Mouse (Mus musculus) cerebral cortex, adult 2 months (tissue): Measurements from ENCODE around the gene Ube2d3.

Experiments used
- WGBS: fragments of 180-500 bp; shearing (Covaris S2); methylation state at CpG from one replicate; pipeline ENCODE4 v1.1.7; 2018; 5-methylcytosine and 5-hydroxymethylcytosine counted together

Ube2d3 gene

GRCm38 (mm10) chr3:135498891-135499290 lies 60.9 kb downstream of the Ube2d3 start:
- 82% methylated on average over 5 of the region's 5 CpGs for WGBS

DNA sequence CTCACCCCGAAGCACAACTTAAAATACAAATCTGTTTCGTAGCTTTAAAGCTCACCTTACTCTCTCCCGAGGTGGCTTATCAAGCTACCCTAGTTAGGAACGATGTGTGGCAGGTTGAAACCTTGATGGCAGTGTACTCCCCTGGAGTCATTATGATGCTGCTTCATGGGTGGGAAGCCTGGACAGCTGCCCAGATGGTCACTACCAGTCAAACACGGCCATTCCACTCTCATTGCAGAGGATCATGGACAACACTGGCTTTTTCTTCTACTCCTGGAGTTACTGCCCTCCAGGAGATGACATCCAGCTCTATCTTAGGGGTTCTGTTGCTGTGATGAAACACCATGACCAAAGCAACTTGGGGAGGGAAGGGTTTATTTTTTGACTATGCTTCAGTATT lies 65.2 kb downstream of the Ube2d3 start:
- WGBS, result 79% methylated on average over 5 of the region's 5 CpGs

DNA sequence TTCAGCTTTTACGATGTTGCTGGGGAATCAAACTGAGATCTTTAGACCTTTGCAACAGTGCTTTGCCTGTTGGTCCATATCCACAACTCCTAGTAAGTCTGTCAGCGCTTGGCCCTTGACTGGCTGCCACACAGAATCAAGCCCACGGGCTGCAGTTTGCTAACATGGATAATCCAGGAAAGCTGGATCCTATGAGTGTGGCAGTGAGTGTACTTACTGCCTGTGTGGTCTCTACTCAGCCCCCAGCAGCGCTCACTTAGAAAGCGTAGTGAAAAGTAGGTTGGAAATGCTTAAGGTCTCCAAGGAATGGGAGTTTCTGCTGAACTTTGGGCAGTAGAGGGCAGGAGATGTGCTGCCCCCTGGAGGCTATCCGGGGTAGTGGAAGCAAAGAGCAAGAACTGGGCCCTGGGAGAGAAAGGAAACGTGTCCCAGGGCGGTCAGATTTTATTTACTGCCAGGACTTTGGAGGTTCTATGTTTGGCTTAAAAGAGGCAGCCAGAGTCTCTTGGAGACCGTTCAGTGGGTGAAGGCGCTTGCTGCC lies 67.5 kb downstream of the Ube2d3 start:
- WGBS, result 61% methylated on average over 10 of the region's 10 CpGs

DNA sequence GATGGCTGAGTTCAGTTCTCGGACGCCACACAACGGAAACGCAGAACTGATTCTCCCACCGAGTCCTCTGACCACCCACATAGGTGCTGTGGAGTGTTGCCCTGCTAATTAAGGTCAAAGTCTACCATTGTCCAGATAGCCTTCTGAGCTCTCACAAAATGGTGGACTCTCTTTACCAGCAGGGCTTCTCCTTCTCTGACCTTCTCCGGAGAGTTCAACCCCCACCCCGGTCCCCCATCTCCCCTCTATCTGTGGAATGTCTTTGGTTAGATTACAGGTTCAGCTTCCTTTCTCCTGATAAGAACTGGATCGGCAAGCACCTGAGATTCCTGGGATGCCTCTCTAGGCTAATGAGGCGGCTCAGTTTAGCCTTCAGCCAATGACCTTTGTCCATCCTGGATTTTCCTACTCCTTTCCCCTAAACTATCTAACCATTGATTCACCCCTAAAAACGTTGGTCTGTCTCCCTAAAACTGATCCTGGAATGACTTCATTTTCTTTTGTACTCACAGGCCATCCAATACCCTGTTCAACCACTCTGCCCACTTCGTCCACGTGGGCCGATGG lies 68.0 kb downstream of the Ube2d3 start:
- WGBS, result 90% methylated on average over 13 of the region's 13 CpGs

GRCm38 (mm10) chr3:135507506-135507905 lies 69.6 kb downstream of the Ube2d3 start:
- 94% methylated on average over 7 of the region's 7 CpGs for WGBS

DNA sequence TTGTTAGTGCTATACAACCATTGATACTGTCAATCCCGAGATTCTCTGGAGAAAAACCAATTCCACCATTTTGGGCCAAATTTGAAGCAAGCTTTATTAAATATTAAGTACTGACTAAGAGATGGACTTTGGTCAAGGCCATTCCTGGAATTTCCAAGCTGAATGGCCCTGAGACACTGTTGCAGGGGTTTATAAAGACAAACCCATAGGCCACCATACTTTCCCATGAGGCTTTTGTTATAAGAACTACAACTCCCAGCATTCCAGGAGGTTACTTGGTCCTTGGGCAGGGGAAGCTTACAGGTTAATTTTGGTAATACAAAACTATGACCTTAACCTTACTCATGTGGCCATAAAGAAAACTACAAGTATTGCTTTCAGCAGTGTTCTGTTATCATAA lies 70.2 kb downstream of the Ube2d3 start:
- WGBS, result 100% methylated on average over 1 of the region's 1 CpGs

- WGBS, result 90% methylated on average over 3 of the region's 3 CpGs
Measured at GRCm38 (mm10) chr3:135510372-135510771, 72.4 kb downstream of the Ube2d3 start.

DNA sequence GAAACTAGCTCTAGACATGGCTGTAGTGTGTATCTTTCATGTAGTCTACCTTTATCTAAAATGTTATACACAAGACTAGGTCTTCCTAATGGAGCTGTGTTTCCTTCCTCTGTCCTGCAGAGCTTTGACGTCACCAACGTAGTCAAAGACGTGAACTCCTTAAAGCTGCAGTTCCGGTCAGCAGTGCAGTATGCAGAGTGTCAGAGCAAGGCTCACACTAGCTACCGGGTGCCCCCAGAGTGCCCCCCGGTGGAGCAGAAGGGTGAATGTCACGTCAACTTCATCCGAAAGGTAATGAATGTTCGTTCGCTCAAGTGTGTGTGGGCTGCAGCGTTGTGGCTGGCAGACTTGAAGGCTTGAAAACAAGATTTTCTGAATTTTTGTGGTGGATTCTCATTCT lies 73.7 kb downstream of the Ube2d3 start:
- WGBS, result 48% methylated on average over 11 of the region's 11 CpGs

GRCm38 (mm10) chr3:135513270-135513669 lies 75.3 kb downstream of the Ube2d3 start:
- WGBS, result 48% methylated on average over 11 of the region's 11 CpGs

- 79% methylated on average over 14 of the region's 14 CpGs for WGBS
Measured at GRCm38 (mm10) chr3:135513800-135514425, 76.0 kb downstream of the Ube2d3 start.

- WGBS, result 83% methylated on average over 5 of the region's 5 CpGs
Measured at GRCm38 (mm10) chr3:135515246-135515645, 77.3 kb downstream of the Ube2d3 start.

- WGBS, result 57% methylated on average over 6 of the region's 6 CpGs
Measured at GRCm38 (mm10) chr3:135516891-135517290, 78.9 kb downstream of the Ube2d3 start.
